Mouse (Mus musculus) limb, embryonic 14.5 days (tissue): ENCODE results near the gene Tepsin. TPM values are rescaled to one million over a fixed set of nuclear protein-coding genes. Genes with fewer than 3 reads are reported as not detected.
A peak's percentile ranks its signal among the peaks of the same experiment; 100 is the strongest.

Source experiments
- ATAC-seq: fragments of 200-750 bp; cut with Nextera tagmentation; 2 replicates; pipeline ENCODE4 v1.8.0; 2017; ENCODE audit warnings: low read depth, moderate number of reproducible peaks, moderate TSS enrichment; ENCODE audit not compliant: low FRiP score
- DNase-seq: peaks from one replicate; pipeline ENCODE4 v3.0.0-alpha.2; 2015; ENCODE audit warnings: low spot score
- H3K27ac ChIP-seq: fragments of 300-500 bp; sonication (generic); replicated peaks from 2 replicates; pipeline ENCODE4 v1.5.1; 2014; ENCODE audit warnings: low read depth, mild to moderate bottlenecking, low read length, moderate library complexity, mixed read lengths
- H3K27me3 ChIP-seq: fragments of 300-500 bp; sonication (generic); 2 replicates; pipeline ENCODE4 v1.6.1; 2014; ENCODE audit warnings: low read length, mixed read lengths; ENCODE audit not compliant: control insufficient read depth, insufficient read depth
- H3K36me3 ChIP-seq: fragments of 300-500 bp; sonication (generic); 2 replicates; pipeline ENCODE4 v1.6.1; 2014; ENCODE audit warnings: mild to moderate bottlenecking, low read length, moderate library complexity, mixed read lengths; ENCODE audit not compliant: control insufficient read depth, insufficient read depth
- H3K4me1 ChIP-seq: fragments of 300-500 bp; sonication (generic); 2 replicates; pipeline ENCODE4 v1.6.1; 2014; ENCODE audit warnings: antibody characterized with exemption, low read length, mixed read lengths; ENCODE audit not compliant: control insufficient read depth, insufficient read depth
- H3K4me2 ChIP-seq: fragments of 300-500 bp; sonication (generic); replicated peaks from 2 replicates; pipeline ENCODE4 v1.6.1; 2014; ENCODE audit warnings: low read depth, mild to moderate bottlenecking, low read length, moderate library complexity; ENCODE audit not compliant: severe bottlenecking
- H3K4me3 ChIP-seq: fragments of 300-500 bp; sonication (generic); replicated peaks from 2 replicates; pipeline ENCODE4 v1.5.1; 2014; ENCODE audit warnings: low read length
- H3K9ac ChIP-seq: fragments of 300-500 bp; sonication (generic); 2 replicates; pipeline ENCODE4 v1.6.1; 2014; ENCODE audit warnings: mild to moderate bottlenecking, low read depth, low read length, moderate library complexity; ENCODE audit not compliant: severe bottlenecking
- H3K9me3 ChIP-seq: fragments of 300-500 bp; sonication (generic); 2 replicates; pipeline ENCODE4 v1.6.1; 2016; ENCODE audit warnings: low read length; ENCODE audit not compliant: control insufficient read depth
- POLR2A ChIP-seq: fragments of 200-500 bp; IDR thresholded peaks from 2 replicates; pipeline ENCODE4 v1.8.0; 2012; ENCODE audit warnings: inconsistent platforms, mild to moderate bottlenecking, moderate library complexity, borderline replicate concordance; ENCODE audit not compliant: insufficient read depth, insufficient read length; ENCODE audit errors: extremely low read depth
- WGBS: fragments of 180-500 bp; shearing (Covaris S2); extraction: QIAGEN DNeasy Blood & Tissue Kit; methylation state at CpG from one replicate; pipeline ENCODE4 v1.1.7; 2014; 5-methylcytosine and 5-hydroxymethylcytosine counted together
- polyA plus RNA-seq, 2 experiments: library from polyadenylated mRNA; depleted of rRNA in 1 of 2; stranded (reverse) in 1 of 2; unstranded in 1 of 2; fragments of >200 nt; fragmentation: Nextera tagmentation in 1 of 2; extraction: Ambion mirVana in 1 of 2; gene quantifications; 2 replicates each; pipeline versions ENCODE4 v1.2.1 to v1.2.3; 2012 to 2014

Gene Tepsin
- polyA plus RNA-seq, 2 experiments: 14.8 to 50.4 TPM

GRCm38 (mm10) chr11:120110554-120110953 lies 12.0 kb upstream of the Tepsin start:
- Histone ChIP-seq H3K27ac (no peak overlapping the region), H3K9me3 (no peaks in the 10 kb centered on the region), H3K36me3 (peaks cover 41% of the 10 kb centered on the region), H3K4me3 (no peak overlapping the region), H3K9ac (no peak overlapping the region), H3K27me3 (no peaks in the 10 kb centered on the region), H3K4me2 (no peak overlapping the region), H3K4me1 (peaks cover 12% of the 10 kb centered on the region)
- WGBS: 57% methylated on average over 7 of the region's 7 CpGs
- no peak for DNase-seq
- ATAC-seq: no peak
- no peak for TF ChIP-seq POLR2A

DNA sequence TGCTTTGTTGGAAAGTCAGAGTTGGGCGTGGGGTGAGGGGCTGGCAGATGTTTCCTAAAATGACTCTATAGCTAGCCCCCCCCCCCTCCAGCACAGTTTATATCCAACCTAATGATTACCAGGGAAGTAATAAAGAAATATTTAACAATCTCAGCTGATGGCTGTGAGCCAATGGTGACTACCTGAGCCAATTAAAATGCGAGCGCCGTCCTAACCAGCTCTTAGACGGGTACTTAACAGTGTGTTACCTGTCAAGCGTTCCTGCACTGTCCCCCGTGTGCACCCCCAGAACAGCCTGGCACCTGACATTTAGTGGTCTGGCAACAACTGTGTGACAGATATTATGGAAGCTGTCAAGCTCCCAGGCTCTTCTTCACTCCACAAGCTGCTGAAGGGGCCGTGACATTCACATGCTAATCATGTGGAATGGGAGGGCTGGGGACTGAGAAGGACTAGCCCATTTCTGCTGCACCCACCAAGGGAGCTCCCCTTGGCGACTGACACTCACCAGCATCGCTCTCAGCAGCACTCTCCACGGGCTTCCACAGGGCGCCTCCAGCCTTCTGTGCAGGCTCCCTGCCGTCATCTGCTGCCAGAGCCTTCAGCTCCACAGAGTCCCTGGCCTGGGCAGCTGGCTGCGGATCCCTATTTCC lies 11.2 kb upstream of the Tepsin start:
- DNase-seq: peak; percentile 33
- Histone ChIP-seq H3K36me3 (peaks cover 48% of the 10 kb centered on the region), H3K4me3 (no peak overlapping the region), H3K4me1 (peaks cover 8% of the 10 kb centered on the region), H3K4me2 (no peak overlapping the region), H3K27ac (no peak overlapping the region), H3K9me3 (no peaks in the 10 kb centered on the region), H3K9ac (no peak overlapping the region), H3K27me3 (no peaks in the 10 kb centered on the region)
- no peak for ATAC-seq
- no peak for TF ChIP-seq POLR2A
- 35% methylated on average over 14 of the region's 14 CpGs for WGBS

- no peak overlapping the region for H3K9ac ChIP-seq
- no peak for DNase-seq
- 68% methylated on average over 9 of the region's 9 CpGs for WGBS
These were observed 9.3 kb upstream of the Tepsin start for GRCm38 (mm10) chr11:120107796-120108195.

GRCm38 (mm10) chr11:120107026-120107425 lies 8.5 kb upstream of the Tepsin start:
- no peak for DNase-seq
- Histone ChIP-seq H3K9ac (no peak overlapping the region), H3K36me3 (peaks cover 48% of the 10 kb centered on the region), H3K9me3 (no peaks in the 10 kb centered on the region), H3K27me3 (no peaks in the 10 kb centered on the region), H3K4me3 (no peak overlapping the region), H3K4me2 (no peak overlapping the region), H3K27ac (no peak overlapping the region), H3K4me1 (peaks cover 8% of the 10 kb centered on the region)
- WGBS: 67% methylated on average over 2 of the region's 2 CpGs
- TF ChIP-seq POLR2A: no peak
- no peak for ATAC-seq

More at GRCm38 (mm10) chr11:120107796-120108195, 9.3 kb upstream of the Tepsin start:
- H3K4me1 ChIP-seq: peaks cover 8% of the 10 kb centered on the region
- no peak overlapping the region for H3K27ac ChIP-seq
- H3K4me3 ChIP-seq: no peak overlapping the region
- no peaks in the 10 kb centered on the region for H3K27me3 ChIP-seq
- TF ChIP-seq POLR2A: no peak
- no peak overlapping the region for H3K4me2 ChIP-seq
- no peaks in the 10 kb centered on the region for H3K9me3 ChIP-seq
- peaks cover 48% of the 10 kb centered on the region for H3K36me3 ChIP-seq
- ATAC-seq: no peak

DNA sequence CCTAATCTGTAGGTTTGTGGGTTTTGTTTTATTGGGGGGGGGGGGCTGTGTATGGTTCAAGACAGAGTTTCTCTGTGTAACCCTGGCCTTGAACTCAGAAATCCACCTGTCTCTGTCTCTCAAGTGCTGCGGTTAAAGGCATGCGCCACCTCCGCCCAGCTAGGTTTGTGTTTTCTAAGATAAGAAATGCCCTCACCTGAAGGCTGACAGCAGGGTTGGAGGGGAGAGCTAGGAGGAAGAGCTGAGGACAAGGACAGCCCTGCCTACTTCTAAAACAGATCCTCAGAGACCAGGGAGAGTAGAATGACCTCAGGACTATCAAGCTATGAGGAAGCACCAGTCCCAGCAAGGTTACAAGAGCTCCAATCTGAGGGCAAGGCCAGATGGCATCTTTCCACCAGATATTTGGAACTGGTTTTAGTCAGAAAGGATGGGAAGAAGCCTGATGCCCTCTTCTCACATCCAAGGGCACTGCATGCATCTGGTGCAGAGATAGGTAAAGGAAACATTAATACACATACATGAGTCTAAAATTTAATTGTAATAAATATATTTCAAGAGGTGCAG lies 5.0 kb upstream of the Tepsin start:
- peaks cover 41% of the 10 kb centered on the region for H3K36me3 ChIP-seq

More for the DNA sequence above, 5.0 kb upstream of the Tepsin start:
- ATAC-seq: no peak
- WGBS: 80% methylated on average over 3 of the region's 3 CpGs
- no peak overlapping the region for H3K27ac ChIP-seq
- no peak overlapping the region for H3K4me2 ChIP-seq
- H3K9me3 ChIP-seq: no peaks in the 10 kb centered on the region
- H3K4me3 ChIP-seq: no peak overlapping the region
- TF ChIP-seq POLR2A: no peak
- no peak overlapping the region for H3K9ac ChIP-seq
- no peaks in the 10 kb centered on the region; the same call in 1 of the 2 replicates for H3K4me1 ChIP-seq
- DNase-seq: no peak
- no peaks in the 10 kb centered on the region for H3K27me3 ChIP-seq
